Mouse (Mus musculus) ES-Bruce4 (cell line): ENCODE data around the gene Lamb3.

Experiments
- CTCF ChIP-seq: IDR thresholded peaks from one replicate; pipeline ENCODE4 v1.8.1; 2011; ENCODE audit warnings: low read depth, low read length
- EP300 ChIP-seq: IDR thresholded peaks from 2 replicates; pipeline ENCODE4 v1.6.1; 2011; ENCODE audit warnings: low read depth, low read length; ENCODE audit not compliant: insufficient read depth
- POLR2A ChIP-seq: IDR thresholded peaks from one replicate; pipeline ENCODE4 v1.8.1; 2011; ENCODE audit warnings: low read length; ENCODE audit not compliant: insufficient read depth

DNA sequence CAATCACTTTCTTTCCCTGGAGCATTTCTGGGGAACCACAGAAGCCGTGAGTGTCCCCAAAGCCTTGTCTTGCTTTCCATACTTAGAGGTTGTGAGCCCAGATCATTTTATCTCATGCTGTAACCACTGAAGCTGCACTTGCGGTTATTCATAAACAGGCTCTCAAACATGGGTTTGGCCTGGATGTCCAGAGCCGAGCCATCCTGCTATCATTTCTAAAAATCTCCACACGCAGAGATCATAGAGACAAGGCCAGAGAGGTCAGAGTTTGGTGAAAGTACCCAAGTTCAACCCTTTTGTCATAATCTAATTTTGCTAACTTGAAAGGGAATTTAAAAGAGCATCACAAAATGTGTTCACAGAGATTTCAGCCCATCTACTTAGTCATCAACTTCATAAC, 33.9 kb downstream of the Lamb3 start:
- TF ChIP-seq CTCF: no peak
- TF ChIP-seq EP300: no peak
- TF ChIP-seq POLR2A: no peak
